Mouse (Mus musculus) intestine, embryonic 16.5 days (tissue): ENCODE data around the gene Ripk1. TPM values are rescaled to one million over a fixed set of nuclear protein-coding genes. Genes with fewer than 3 reads are reported as not detected.
A peak's percentile ranks its signal among the peaks of the same experiment; 100 is the strongest.

Source experiments
- ATAC-seq: fragments of 200-750 bp; cut with Nextera tagmentation; 2 replicates; pipeline ENCODE4 v1.8.0; 2017; ENCODE audit warnings: moderate TSS enrichment, moderate library complexity
- H3K27ac ChIP-seq: fragments of 300-500 bp; sonication (generic); 2 replicates; pipeline ENCODE4 v1.5.1; 2014; ENCODE audit warnings: mild to moderate bottlenecking, low read length
- H3K27me3 ChIP-seq: fragments of 300-500 bp; sonication (generic); replicated peaks from 2 replicates; pipeline ENCODE4 v1.6.1; 2014; ENCODE audit warnings: low read length, control low read depth, mixed read lengths; ENCODE audit not compliant: control insufficient read depth, insufficient read depth
- H3K36me3 ChIP-seq: fragments of 300-500 bp; sonication (generic); 2 replicates; pipeline ENCODE4 v1.6.1; 2014; ENCODE audit warnings: low read length, control low read depth; ENCODE audit not compliant: control insufficient read depth, insufficient read depth
- H3K4me1 ChIP-seq: fragments of 300-500 bp; sonication (generic); 2 replicates; pipeline ENCODE4 v1.6.1; 2014; ENCODE audit warnings: low read length, control low read depth, mixed read lengths; ENCODE audit not compliant: control insufficient read depth, insufficient read depth
- H3K4me2 ChIP-seq: fragments of 300-500 bp; sonication (generic); 2 replicates; pipeline ENCODE4 v1.6.1; 2014; ENCODE audit warnings: low read depth, low read length, control low read depth
- H3K4me3 ChIP-seq: fragments of 300-500 bp; sonication (generic); 2 replicates; pipeline ENCODE4 v1.5.1; 2014; ENCODE audit warnings: mild to moderate bottlenecking, low read length
- H3K9ac ChIP-seq: fragments of 300-500 bp; sonication (generic); 2 replicates; pipeline ENCODE4 v1.6.1; 2014; ENCODE audit warnings: low read depth, low read length
- H3K9me3 ChIP-seq: fragments of 300-500 bp; sonication (generic); 2 replicates; pipeline ENCODE4 v1.6.1; 2016; ENCODE audit warnings: low read length, control low read depth; ENCODE audit not compliant: control insufficient read depth
- WGBS: fragments of 180-500 bp; shearing (Covaris S2); extraction: QIAGEN DNeasy Blood & Tissue Kit; methylation state at CpG from one replicate; pipeline ENCODE4 v1.1.7; 2014; 5-methylcytosine and 5-hydroxymethylcytosine counted together
- polyA plus RNA-seq: library from polyadenylated mRNA; unstranded; fragments of >200 nt; fragmentation: Nextera tagmentation; extraction: Ambion mirVana; gene quantifications from 2 replicates; pipeline ENCODE4 v1.2.1, GENCODE M21; 2015

Gene Ripk1
- polyA plus RNA-seq, 1 experiment from 2014 or later = 16.4 TPM

GRCm38 (mm10) chr13:34036726-34037125 is 34.6 kb downstream of the Ripk1 start:
- H3K9ac ChIP-seq = 0 out of 2 replicates have a peak overlapping the region, but pooled peaks have one; percentile 96
- peak overlapping the region; percentile 73; the same call in 1 of the 2 replicates for H3K4me2 ChIP-seq
- peaks cover 10% of the 10 kb centered on the region for H3K4me1 ChIP-seq
- 80% methylated on average over 5 of the region's 5 CpGs for WGBS
- no peaks in the 10 kb centered on the region for H3K9me3 ChIP-seq
- H3K27me3 ChIP-seq = no peaks in the 10 kb centered on the region
- no peak overlapping the region for H3K4me3 ChIP-seq
- H3K36me3 ChIP-seq = 0 out of 2 replicates have a peak, but pooled peaks cover 2% of the 10 kb centered on the region
- no peak for ATAC-seq
- H3K27ac ChIP-seq = peak overlapping the region; percentile 87

GRCm38 (mm10) chr13:34037172-34038055 is 35.3 kb downstream of the Ripk1 start, which contains the start of gene Bphl:
Bphl (plus strand) TSS chr13:34037597.
- Histone ChIP-seq H3K36me3 (0 out of 2 replicates have a peak, but pooled peaks cover 2% of the 10 kb centered on the region), H3K4me1 (peaks cover 10% of the 10 kb centered on the region), H3K9ac (peak within 1 kb of the TSS; percentile 96), H3K27me3 (no peaks in the 10 kb centered on the region), H3K4me2 (peak within 1 kb of the TSS; percentile 73), H3K27ac (peak within 1 kb of the TSS; percentile 87), H3K4me3 (peak within 1 kb of the TSS; percentile 86), H3K9me3 (no peaks in the 10 kb centered on the region)
- WGBS = under 1% methylated on average over 37 of the region's 37 CpGs
- ATAC-seq = peak; percentile 94

DNA sequence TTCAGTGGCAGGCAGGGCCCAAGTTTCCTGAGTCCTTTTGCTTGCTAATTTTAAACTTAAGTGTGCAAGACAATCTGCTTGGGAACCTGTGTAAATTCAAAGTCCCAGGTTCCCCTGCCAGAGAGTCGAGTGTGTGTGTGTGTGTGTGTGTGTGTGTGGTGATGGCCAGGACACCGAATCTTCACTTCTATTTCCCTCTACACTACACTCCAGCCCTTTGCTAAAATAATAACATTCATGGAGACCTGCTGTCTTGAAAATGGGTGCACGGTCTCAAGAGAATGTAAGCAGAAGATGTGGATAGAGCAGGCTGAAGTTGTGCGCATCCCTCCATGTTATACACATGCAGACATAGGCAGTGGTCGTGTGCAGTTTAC is 35.9 kb downstream of the Ripk1 start:
- Histone ChIP-seq H3K4me3 (peak overlapping the region; percentile 86), H3K27ac (peak overlapping the region; percentile 87), H3K36me3 (0 out of 2 replicates have a peak, but pooled peaks cover 2% of the 10 kb centered on the region), H3K4me1 (peaks cover 10% of the 10 kb centered on the region), H3K9ac (peak overlapping the region; percentile 96), H3K9me3 (no peaks in the 10 kb centered on the region), H3K27me3 (no peaks in the 10 kb centered on the region), H3K4me2 (peak overlapping the region; percentile 73)
- peak; percentile 3; the same call in 1 of the 2 replicates for ATAC-seq
- 34% methylated on average over 5 of the region's 5 CpGs for WGBS

- Histone ChIP-seq H3K4me1 (peaks cover 10% of the 10 kb centered on the region), H3K4me3 (peak overlapping the region; percentile 34), H3K27me3 (no peaks in the 10 kb centered on the region), H3K27ac (peak overlapping the region; percentile 78), H3K9ac (peak overlapping the region; percentile 53), H3K36me3 (no peaks in the 10 kb centered on the region), H3K9me3 (no peaks in the 10 kb centered on the region), H3K4me2 (peak overlapping the region; percentile 73)
- ATAC-seq = peak; percentile 57
- WGBS = 35% methylated on average over 8 of the region's 8 CpGs
Observed at GRCm38 (mm10) chr13:34038901-34039341, 36.8 kb downstream of the Ripk1 start.

- 92% methylated on average over 3 of the region's 3 CpGs for WGBS
- Histone ChIP-seq H3K9me3 (no peaks in the 10 kb centered on the region), H3K9ac (no peak overlapping the region), H3K27me3 (no peaks in the 10 kb centered on the region), H3K4me2 (no peak overlapping the region), H3K4me3 (no peak overlapping the region), H3K36me3 (no peaks in the 10 kb centered on the region), H3K27ac (no peak overlapping the region), H3K4me1 (peaks cover 10% of the 10 kb centered on the region)
- no peak for ATAC-seq
Observed at GRCm38 (mm10) chr13:34040091-34040490, 37.9 kb downstream of the Ripk1 start.

DNA sequence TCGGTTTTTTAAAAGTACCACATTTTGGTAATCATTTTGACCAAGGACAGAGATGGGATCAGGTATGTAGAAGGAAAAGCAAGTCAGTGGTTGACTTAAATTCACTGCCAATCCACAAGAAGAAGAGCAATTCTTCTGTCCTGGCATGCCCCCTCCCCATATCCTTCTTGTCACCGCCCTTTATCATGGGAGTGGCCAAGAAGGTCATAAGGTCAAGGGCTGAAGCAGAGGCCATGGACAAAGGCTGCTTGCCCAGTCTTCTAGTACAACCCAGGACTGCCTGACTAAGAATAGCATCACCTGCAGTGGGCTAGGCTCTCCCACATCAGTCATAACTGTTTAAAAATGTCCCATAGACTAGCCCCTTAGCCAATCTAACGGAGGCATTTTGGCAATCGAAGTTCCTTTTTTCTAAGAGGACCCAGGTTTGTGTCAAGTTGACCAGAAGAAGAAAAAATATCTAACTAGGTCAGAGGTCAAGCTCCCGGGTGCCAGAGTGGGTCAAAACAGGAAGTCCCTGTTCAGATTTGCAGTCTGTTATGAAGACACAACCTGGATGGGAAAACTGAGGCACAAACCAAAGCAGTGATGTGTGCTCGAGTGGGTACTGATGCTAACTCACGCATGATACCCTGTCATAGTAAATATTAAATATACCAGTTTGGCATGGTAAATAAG is 41.7 kb downstream of the Ripk1 start:
- H3K9me3 ChIP-seq = no peaks in the 10 kb centered on the region
- H3K9ac ChIP-seq = no peak overlapping the region
- no peak overlapping the region for H3K4me2 ChIP-seq
- H3K27me3 ChIP-seq = no peaks in the 10 kb centered on the region
- no peak overlapping the region for H3K4me3 ChIP-seq
- ATAC-seq = no peak
- 0 out of 2 replicates have a peak, but pooled peaks cover 2% of the 10 kb centered on the region for H3K36me3 ChIP-seq
- 69% methylated on average over 7 of the region's 7 CpGs for WGBS
- no peaks in the 10 kb centered on the region for H3K4me1 ChIP-seq
- H3K27ac ChIP-seq = no peak overlapping the region

- Histone ChIP-seq H3K36me3 (0 out of 2 replicates have a peak, but pooled peaks cover 2% of the 10 kb centered on the region), H3K9ac (no peak overlapping the region), H3K27me3 (no peaks in the 10 kb centered on the region), H3K4me3 (no peak overlapping the region), H3K9me3 (no peaks in the 10 kb centered on the region), H3K4me2 (no peak overlapping the region), H3K27ac (no peak overlapping the region), H3K4me1 (no peaks in the 10 kb centered on the region)
- 45% methylated on average over 5 of the region's 5 CpGs for WGBS
- peak; percentile 47 for ATAC-seq
Observed at GRCm38 (mm10) chr13:34045511-34046249, 43.5 kb downstream of the Ripk1 start.

- Histone ChIP-seq H3K4me3 (no peak overlapping the region), H3K9ac (no peak overlapping the region), H3K4me2 (no peak overlapping the region), H3K27ac (no peak overlapping the region), H3K4me1 (no peaks in the 10 kb centered on the region), H3K9me3 (no peaks in the 10 kb centered on the region), H3K36me3 (0 out of 2 replicates have a peak, but pooled peaks cover 2% of the 10 kb centered on the region), H3K27me3 (no peaks in the 10 kb centered on the region)
- peak; percentile 88 for ATAC-seq
- 43% methylated on average over 11 of the region's 11 CpGs for WGBS
Observed at GRCm38 (mm10) chr13:34046421-34047012, 44.4 kb downstream of the Ripk1 start.
